Comparison of ENCODE assay signal across 13 mouse cellular contexts in the genomic region with DNA sequence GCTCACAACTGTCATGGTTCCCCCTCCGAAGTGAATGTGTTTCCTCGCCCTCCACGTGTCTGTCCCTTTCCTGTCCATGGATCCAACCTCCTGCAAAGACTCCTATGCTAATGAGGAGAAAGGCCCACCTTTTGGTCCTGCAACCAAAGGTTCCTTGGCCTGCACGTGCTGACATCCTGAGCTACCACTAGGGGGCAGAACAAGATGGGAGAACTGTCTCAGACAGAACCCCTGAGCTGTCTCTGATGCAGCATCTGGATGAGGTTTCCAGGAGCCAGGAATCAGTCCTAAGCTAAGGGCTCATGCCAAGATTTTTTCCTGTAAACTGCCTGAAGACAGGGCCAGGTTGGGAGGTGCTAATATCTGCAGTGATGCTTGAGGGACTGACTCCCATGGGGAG. TPM values are rescaled to one million over a fixed set of nuclear protein-coding genes. Genes with fewer than 3 reads are reported as not detected.
DNase-seq lines count a peak whose midpoint lies in the region; ATAC-seq and TF ChIP-seq lines count a peak whose summit lies in the region.
"Not testable (repeated sequence)": the region's sequence is repeated elsewhere in the genome, so short reads cannot be mapped to it uniquely, and the experiment has no call there.
"Had no signal": no experiment of that assay in that cellular context is flagged by ENCODE, and none has a peak within 500 bp of the region (broad histone marks: within the 10 kb centered on the region; RNA-seq: fewer than 3 reads in every experiment).

No protein-coding gene starts in this region.

- DNase-seq in B cell, adult 2 months = peak; percentile 25 to 32
- peak; percentile 39 for DNase-seq in brain, embryonic 14.5 days (ENCODE audit: low read depth)
- DNase-seq in embryo, embryonic 9.5 days (ENCODE audit: extremely low spot score) = peak; percentile 13
- peak; percentile 10 for DNase-seq in gastrocnemius, postnatal 14 days
- peak; percentile 27 for DNase-seq in kidney, adult 9 months
- peak; percentile 24 to 27 for DNase-seq in left cerebral cortex, postnatal 14 days (ENCODE audit: low spot score in 2 of 2)
- peak; percentile 7 for DNase-seq in right cerebral cortex, postnatal 25 days

- intact Hi-C loops in gastrocnemius, postnatal 14 days (cut with DNase I; ENCODE audit: low total_unique reads); left cerebral cortex, postnatal 14 days (cut with DNase I): not testable (repeated sequence)

- TF ChIP-seq POLR2A in brain, embryonic 14.5 days (IDR thresholded peaks at IDR 0.05; ENCODE audit: borderline replicate concordance, extremely low read depth, insufficient read depth, insufficient read length, poor library complexity, severe bottlenecking) = not testable (repeated sequence)

- peak; percentile 28; the same call in 1 of the 2 replicates for TF ChIP-seq CTCF in brain, embryonic 14.5 days (IDR thresholded peaks at IDR 0.05; ENCODE audit: borderline replicate concordance, extremely low read depth, insufficient read depth, insufficient read length)

- ATAC-seq in megakaryocyte-erythroid progenitor cell, adult 5-6 weeks (replicated peaks; ENCODE audit: low FRiP score, low TSS enrichment, poor library complexity, severe bottlenecking) = peak; percentile 61; the same call in 1 of the 2 replicates

RNA-seq across cellular contexts. Expression of gene Gm3880, which starts 2.5 kb away (rescaled TPM):
- polyA plus RNA-seq in brain, embryonic 14.5 days (2012; rRNA removed) = not detected in 2 replicates
- not detected for total RNA-seq in gastrocnemius, postnatal 14 days (2021)
- total RNA-seq in left cerebral cortex, postnatal 14 days (2021) = not detected
- not detected in 2 replicates for total RNA-seq in megakaryocyte-erythroid progenitor cell, adult 5-6 weeks (2014; fragmentation: Nextera tagmentation)
- not detected in 2 replicates for total RNA-seq in megakaryocyte-erythroid progenitor cell, adult 5-6 weeks (2017)
- total RNA-seq: gastrocnemius, postnatal 4 days had no signal
- polyA plus RNA-seq: CD4-positive, CD25-positive, alpha-beta regulatory T cell, adult 4 months; intestine, embryonic 16.5 days; macrophage; urinary bladder, adult 2 months had no signal

RNA-seq across cellular contexts. Expression of gene Gm9112, which starts 18.2 kb away (rescaled TPM):
- polyA plus RNA-seq in brain, embryonic 14.5 days (2012; rRNA removed) = not detected in 2 replicates
- total RNA-seq in gastrocnemius, postnatal 14 days (2021) = not detected
- not detected for total RNA-seq in left cerebral cortex, postnatal 14 days (2021)
- total RNA-seq in megakaryocyte-erythroid progenitor cell, adult 5-6 weeks (2014; fragmentation: Nextera tagmentation) = not detected in 2 replicates
- total RNA-seq in megakaryocyte-erythroid progenitor cell, adult 5-6 weeks (2017) = not detected in 2 replicates
- total RNA-seq: gastrocnemius, postnatal 4 days had no signal
- polyA plus RNA-seq: CD4-positive, CD25-positive, alpha-beta regulatory T cell, adult 4 months; macrophage; urinary bladder, adult 2 months had no signal

RNA-seq across cellular contexts. Expression of gene Dmrtc1b, which starts 18.4 kb away (rescaled TPM):
- polyA plus RNA-seq in brain, embryonic 14.5 days (2012; rRNA removed) = not detected in 2 replicates
- not detected for total RNA-seq in gastrocnemius, postnatal 14 days (2021)
- total RNA-seq in left cerebral cortex, postnatal 14 days (2021) = not detected
- total RNA-seq in megakaryocyte-erythroid progenitor cell, adult 5-6 weeks (2014; fragmentation: Nextera tagmentation) = not detected in 2 replicates
- total RNA-seq in megakaryocyte-erythroid progenitor cell, adult 5-6 weeks (2017) = not detected in 2 replicates
- total RNA-seq: gastrocnemius, postnatal 4 days had no signal
- polyA plus RNA-seq: CD4-positive, CD25-positive, alpha-beta regulatory T cell, adult 4 months; intestine, embryonic 16.5 days; macrophage; urinary bladder, adult 2 months had no signal

RNA-seq across cellular contexts. Expression of gene Phka1, which starts 45.2 kb away (rescaled TPM):
- 7.4 and 7.9 TPM in 2 replicates for polyA plus RNA-seq in brain, embryonic 14.5 days (2012; rRNA removed)
- 100 to 1,000 TPM; 172 to 226 TPM for total RNA-seq in gastrocnemius, postnatal 14 days (2021)
- total RNA-seq in left cerebral cortex, postnatal 14 days (2021) = 10 to 100 TPM; 17.3 to 18.6 TPM
- 2.4 and 3.0 TPM in 2 replicates for total RNA-seq in megakaryocyte-erythroid progenitor cell, adult 5-6 weeks (2014; fragmentation: Nextera tagmentation)
- total RNA-seq in megakaryocyte-erythroid progenitor cell, adult 5-6 weeks (2017) = 1.1 and 3.7 TPM in 2 replicates

Comparison
In these comparisons a context has a peak if more than half of its experiments do, and no peak if none do; other contexts are left out.
1. Peak in every context shown above with its lines: DNase-seq and ATAC-seq.